Mouse (Mus musculus) liver, adult 2 months (tissue): ENCODE results near the gene Hes7. TPM values are rescaled to one million over a fixed set of nuclear protein-coding genes. Genes with fewer than 3 reads are reported as not detected.

ENCODE experiments used
- DNase-seq: peaks from one replicate; pipeline ENCODE4 v3.0.0-alpha.2; 2011; ENCODE audit warnings: low read depth, low spot score; ENCODE audit errors: extremely low read depth
- H3K27ac ChIP-seq: fragments of 200-500 bp; replicated peaks from 2 replicates; pipeline ENCODE4 v1.5.1; 2012; ENCODE audit warnings: low read depth, mild to moderate bottlenecking, control low read depth, inconsistent platforms, low read length; ENCODE audit not compliant: insufficient read depth
- H3K27me3 ChIP-seq: fragments of 200-500 bp; 2 replicates; pipeline ENCODE4 v1.6.1; 2012; ENCODE audit warnings: mild to moderate bottlenecking, moderate library complexity, low read length, inconsistent platforms; ENCODE audit not compliant: control insufficient read depth, insufficient read depth
- H3K36me3 ChIP-seq: fragments of 200-500 bp; 2 replicates; pipeline ENCODE4 v1.6.1; 2012; ENCODE audit warnings: low read length, inconsistent platforms; ENCODE audit not compliant: control insufficient read depth, insufficient read depth
- H3K4me1 ChIP-seq: fragments of 200-500 bp; 2 replicates; pipeline ENCODE4 v1.6.1; 2011; ENCODE audit warnings: low read length; ENCODE audit not compliant: control insufficient read depth, insufficient read depth
- H3K4me3 ChIP-seq: fragments of 200-500 bp; 2 replicates; pipeline ENCODE4 v1.5.1; 2011; ENCODE audit warnings: low read depth, mild to moderate bottlenecking, control low read depth, low read length, moderate library complexity; ENCODE audit not compliant: insufficient read depth
- H3K79me2 ChIP-seq: fragments of 200-500 bp; 2 replicates; pipeline ENCODE4 v1.6.1; 2012; ENCODE audit warnings: inconsistent platforms, mild to moderate bottlenecking, low read length, moderate library complexity; ENCODE audit not compliant: control insufficient read depth, insufficient read depth
- H3K9ac ChIP-seq: fragments of 200-500 bp; 2 replicates; pipeline ENCODE4 v1.6.1; 2012; ENCODE audit warnings: low read depth, mild to moderate bottlenecking, control low read depth, inconsistent platforms, low read length
- CTCF ChIP-seq: fragments of 200-500 bp; IDR thresholded peaks from 2 replicates; pipeline ENCODE4 v1.5.1; 2011; ENCODE audit warnings: low read depth, low read length, control low read depth
- POLR2A ChIP-seq: fragments of 200-500 bp; IDR thresholded peaks from 2 replicates; pipeline ENCODE4 v1.6.1; 2011; ENCODE audit warnings: low read length, control low read depth; ENCODE audit not compliant: insufficient read depth; ENCODE audit errors: extremely low read depth
- WGBS: fragments of 180-500 bp; shearing (Covaris S2); methylation state at CpG from one replicate; pipeline ENCODE4 v1.1.7; 2018; 5-methylcytosine and 5-hydroxymethylcytosine counted together
- polyA plus RNA-seq: library from polyadenylated mRNA; depleted of rRNA; stranded (reverse); fragments of >200 nt; gene quantifications from 2 replicates; pipeline ENCODE4 v1.2.3, GENCODE M21; 2012
- total RNA-seq: library from RNA; depleted of rRNA; stranded (reverse); fragments of >200 nt; gene quantifications from 2 replicates; pipeline ENCODE4 v1.2.3, GENCODE M21; 2014

The Hes7 gene
- total and polyA plus RNA-seq, 2 experiments, result 0.05 TPM; not detected in 1

- H3K27me3 ChIP-seq, result no peaks in the 10 kb centered on the region
- no peak overlapping the region for H3K4me3 ChIP-seq
- no peak overlapping the region for H3K9ac ChIP-seq
Measured at GRCm38 (mm10) chr11:69119446-69120155, 603 bp upstream of the Hes7 start.

GRCm38 (mm10) chr11:69121001-69121740, 967 bp downstream of the Hes7 start:
- WGBS, result 7% methylated on average over 33 of the region's 33 CpGs
- Histone ChIP-seq H3K9ac (peak overlapping the region; percentile 75), H3K4me1 (peaks cover 13% of the 10 kb centered on the region; the same call in 1 of the 2 replicates), H3K27me3 (no peaks in the 10 kb centered on the region), H3K36me3 (no peaks in the 10 kb centered on the region), H3K27ac (no peak overlapping the region), H3K4me3 (peak overlapping the region; percentile 60), H3K79me2 (no peaks in the 10 kb centered on the region)
- TF ChIP-seq POLR2A, result no peak
- TF ChIP-seq CTCF, result no peak
- no peak for DNase-seq

More at GRCm38 (mm10) chr11:69119446-69120155, 603 bp upstream of the Hes7 start:
- Histone ChIP-seq H3K79me2 (no peaks in the 10 kb centered on the region), H3K36me3 (no peaks in the 10 kb centered on the region), H3K27ac (no peak overlapping the region), H3K4me1 (peaks cover 11% of the 10 kb centered on the region)
- no peak for TF ChIP-seq POLR2A
- no peak for TF ChIP-seq CTCF
- DNase-seq, result no peak
- WGBS, result 83% methylated on average over 14 of the region's 14 CpGs

GRCm38 (mm10) chr11:69121741-69122335, 1.6 kb downstream of the Hes7 start:
- Histone ChIP-seq H3K36me3 (no peaks in the 10 kb centered on the region), H3K4me1 (peaks cover 15% of the 10 kb centered on the region; the same call in 1 of the 2 replicates), H3K9ac (peak overlapping the region; percentile 75), H3K27ac (no peak overlapping the region), H3K27me3 (no peaks in the 10 kb centered on the region), H3K79me2 (no peaks in the 10 kb centered on the region), H3K4me3 (peak overlapping the region; percentile 60)
- TF ChIP-seq CTCF, result no peak
- TF ChIP-seq POLR2A, result no peak
- DNase-seq, result peak; percentile 6
- WGBS, result 1% methylated on average over 31 of the region's 32 CpGs

- H3K79me2 ChIP-seq, result no peaks in the 10 kb centered on the region
- under 1% methylated on average over 62 of the region's 66 CpGs for WGBS
- H3K27me3 ChIP-seq, result no peaks in the 10 kb centered on the region
- H3K9ac ChIP-seq, result peak within 1 kb of the TSS; percentile 75
- DNase-seq, result peak; percentile 54
- H3K4me3 ChIP-seq, result peak within 1 kb of the TSS; percentile 60
- peak; percentile 69 for TF ChIP-seq CTCF
- no peak for TF ChIP-seq POLR2A
- H3K27ac ChIP-seq, result peak within 1 kb of the TSS; percentile 57
- H3K36me3 ChIP-seq, result no peaks in the 10 kb centered on the region
- H3K4me1 ChIP-seq, result peaks cover 13% of the 10 kb centered on the region; the same call in 1 of the 2 replicates
Measured at GRCm38 (mm10) chr11:69122336-69122951, 2.2 kb downstream of the Hes7 start, which contains the start of gene 9130213A22Rik. Gene 9130213A22Rik (minus strand): TSS chr11:69122589.

- TF ChIP-seq CTCF (no peak), POLR2A (no peak)
- peak overlapping the region; percentile 60 for H3K4me3 ChIP-seq
- H3K36me3 ChIP-seq, result no peaks in the 10 kb centered on the region
- H3K27ac ChIP-seq, result peak overlapping the region; percentile 53; the same call in 1 of the 2 replicates
- peak; percentile 73 for DNase-seq
- H3K4me1 ChIP-seq, result peaks cover 11% of the 10 kb centered on the region; the same call in 1 of the 2 replicates
- H3K9ac ChIP-seq, result peak overlapping the region; percentile 75
- H3K27me3 ChIP-seq, result no peaks in the 10 kb centered on the region
- under 1% methylated on average over 29 of the region's 29 CpGs for WGBS
- no peaks in the 10 kb centered on the region for H3K79me2 ChIP-seq
Measured at GRCm38 (mm10) chr11:69123056-69123692, 3.0 kb downstream of the Hes7 start.
